Mouse (Mus musculus) forebrain, embryonic 14.5 days (tissue): Measurements from ENCODE around the gene AC170998.1. TPM values are rescaled to one million over a fixed set of nuclear protein-coding genes. Genes with fewer than 3 reads are reported as not detected.
A peak's percentile ranks its signal among the peaks of the same experiment; 100 is the strongest.
"Not testable (repeated sequence)": the region's sequence is repeated elsewhere in the genome, so short reads cannot be mapped to it uniquely, and the experiment has no call there.

ENCODE experiments used
- ATAC-seq: fragments of 200-750 bp; cut with Nextera tagmentation; 2 replicates; pipeline ENCODE4 v1.8.0; 2017; ENCODE audit warnings: mild to moderate bottlenecking, moderate library complexity
- DNase-seq: peaks from one replicate; pipeline ENCODE4 v3.0.0-alpha.2; 2015; ENCODE audit warnings: low spot score
- H3K27ac ChIP-seq: fragments of 300-500 bp; sonication (generic); 2 replicates; pipeline ENCODE4 v1.5.1; 2014; ENCODE audit warnings: low read depth, mild to moderate bottlenecking, control low read depth, low read length, moderate library complexity
- H3K27me3 ChIP-seq: fragments of 300-500 bp; sonication (generic); replicated peaks from 2 replicates; pipeline ENCODE4 v1.6.1; 2014; ENCODE audit warnings: low read length, control low read depth, mixed read lengths; ENCODE audit not compliant: control insufficient read depth, insufficient read depth
- H3K36me3 ChIP-seq: fragments of 300-500 bp; sonication (generic); 2 replicates; pipeline ENCODE4 v1.6.1; 2014; ENCODE audit warnings: low read length, control low read depth; ENCODE audit not compliant: control insufficient read depth, insufficient read depth
- H3K4me1 ChIP-seq: fragments of 300-500 bp; sonication (generic); 2 replicates; pipeline ENCODE4 v1.6.1; 2014; ENCODE audit warnings: antibody characterized with exemption, low read length, control low read depth; ENCODE audit not compliant: control insufficient read depth, insufficient read depth
- H3K4me2 ChIP-seq: fragments of 300-500 bp; sonication (generic); 2 replicates; pipeline ENCODE4 v1.6.1; 2014; ENCODE audit warnings: mild to moderate bottlenecking, control low read depth, low read length
- H3K4me3 ChIP-seq: fragments of 300-500 bp; sonication (generic); 2 replicates; pipeline ENCODE4 v1.5.1; 2014; ENCODE audit warnings: low read depth, low read length, control low read depth
- H3K9ac ChIP-seq: fragments of 300-500 bp; sonication (generic); 2 replicates; pipeline ENCODE4 v1.6.1; 2014; ENCODE audit warnings: mild to moderate bottlenecking, low read length, control low read depth, moderate library complexity
- H3K9me3 ChIP-seq: fragments of 300-500 bp; sonication (generic); replicated peaks from 2 replicates; pipeline ENCODE4 v1.6.1; 2016; ENCODE audit warnings: low read length, control low read depth, mixed read lengths; ENCODE audit not compliant: control insufficient read depth
- WGBS: fragments of 180-500 bp; shearing (Covaris S2); extraction: QIAGEN DNeasy Blood & Tissue Kit; methylation state at CpG from one replicate; pipeline ENCODE4 v1.1.7; 2014; 5-methylcytosine and 5-hydroxymethylcytosine counted together
- polyA plus RNA-seq: library from polyadenylated mRNA; unstranded; fragments of >200 nt; fragmentation: Nextera tagmentation; extraction: Ambion mirVana; gene quantifications from 2 replicates; pipeline ENCODE4 v1.2.1, GENCODE M21; 2014

Gene AC170998.1
- polyA plus RNA-seq, 1 experiment from 2014 or later: 0.61 TPM

GRCm38 (mm10) chr17:28761871-28762270, 36.0 kb downstream of the AC170998.1 start:
- no peak for ATAC-seq
- Histone ChIP-seq H3K27ac (no peak overlapping the region), H3K4me3 (no peak overlapping the region), H3K27me3 (no peaks in the 10 kb centered on the region), H3K9ac (no peak overlapping the region), H3K4me1 (no peaks in the 10 kb centered on the region), H3K36me3 (no peaks in the 10 kb centered on the region), H3K4me2 (no peak overlapping the region), H3K9me3 (no peaks in the 10 kb centered on the region)
- WGBS: 16% methylated on average over 3 of the region's 3 CpGs
- peak; percentile 55 for DNase-seq

GRCm38 (mm10) chr17:28766203-28766602, 40.3 kb downstream of the AC170998.1 start:
- ATAC-seq (no peak), DNase-seq (no peak)
- WGBS: 70% methylated on average over 3 of the region's 3 CpGs
- Histone ChIP-seq H3K27ac (no peak overlapping the region), H3K4me2 (no peak overlapping the region), H3K4me1 (peaks cover 5% of the 10 kb centered on the region), H3K9ac (no peak overlapping the region), H3K27me3 (peaks cover 28% of the 10 kb centered on the region), H3K36me3 (no peaks in the 10 kb centered on the region), H3K4me3 (no peak overlapping the region), H3K9me3 (no peaks in the 10 kb centered on the region)

GRCm38 (mm10) chr17:28766781-28767515, 41.1 kb downstream of the AC170998.1 start:
- peaks cover 5% of the 10 kb centered on the region for H3K4me1 ChIP-seq
- H3K4me2 ChIP-seq: no peak overlapping the region
- 76% methylated on average over 11 of the region's 11 CpGs for WGBS
- H3K27me3 ChIP-seq: peaks cover 28% of the 10 kb centered on the region
- no peak for ATAC-seq
- no peak overlapping the region for H3K27ac ChIP-seq
- H3K4me3 ChIP-seq: no peak overlapping the region
- DNase-seq: no peak
- no peak overlapping the region for H3K9ac ChIP-seq
- H3K9me3 ChIP-seq: no peaks in the 10 kb centered on the region
- no peaks in the 10 kb centered on the region for H3K36me3 ChIP-seq

- Histone ChIP-seq H3K36me3 (no peaks in the 10 kb centered on the region), H3K4me2 (peak within 1 kb of the TSS; percentile 58), H3K4me1 (peaks cover 5% of the 10 kb centered on the region), H3K9ac (peak within 1 kb of the TSS; percentile 40; the same call in 1 of the 2 replicates), H3K9me3 (no peaks in the 10 kb centered on the region), H3K27ac (no peak within 1 kb of the TSS), H3K27me3 (peaks cover 28% of the 10 kb centered on the region), H3K4me3 (peak within 1 kb of the TSS; percentile 25)
- DNase-seq: no peak
- ATAC-seq: no peak
- under 1% methylated on average over 58 of the region's 58 CpGs for WGBS
These were observed 43.4 kb downstream of the AC170998.1 start, which contains the start of gene Mapk13 for GRCm38 (mm10) chr17:28769121-28769874. Gene Mapk13 (plus strand): TSS chr17:28769297.

GRCm38 (mm10) chr17:28769875-28770421, 44.1 kb downstream of the AC170998.1 start:
- Histone ChIP-seq H3K9ac (peak overlapping the region; percentile 40; the same call in 1 of the 2 replicates), H3K36me3 (no peaks in the 10 kb centered on the region), H3K4me3 (peak overlapping the region; percentile 25), H3K4me2 (peak overlapping the region; percentile 58), H3K4me1 (peaks cover 5% of the 10 kb centered on the region), H3K9me3 (no peaks in the 10 kb centered on the region), H3K27ac (no peak overlapping the region), H3K27me3 (peaks cover 28% of the 10 kb centered on the region)
- WGBS: 3% methylated on average over 21 of the region's 24 CpGs
- DNase-seq (no peak), ATAC-seq (no peak)

GRCm38 (mm10) chr17:28771289-28771688, 45.4 kb downstream of the AC170998.1 start:
- Histone ChIP-seq H3K4me1 (peaks cover 5% of the 10 kb centered on the region), H3K36me3 (no peaks in the 10 kb centered on the region), H3K4me2 (no peak overlapping the region), H3K9ac (no peak overlapping the region), H3K9me3 (no peaks in the 10 kb centered on the region), H3K27me3 (peaks cover 28% of the 10 kb centered on the region), H3K27ac (no peak overlapping the region), H3K4me3 (no peak overlapping the region)
- DNase-seq (no peak), ATAC-seq (no peak)
- WGBS: 85% methylated on average over 5 of the region's 5 CpGs

GRCm38 (mm10) chr17:28774303-28774702, 48.4 kb downstream of the AC170998.1 start:
- not testable (repeated sequence) for H3K4me2 ChIP-seq, ATAC-seq, H3K9ac ChIP-seq, H3K27ac ChIP-seq, H3K4me1 ChIP-seq, DNase-seq, H3K4me3 ChIP-seq, H3K36me3 ChIP-seq, H3K9me3 ChIP-seq
- peaks cover 18% of the 10 kb centered on the region for H3K27me3 ChIP-seq
- 93% methylated on average over 9 of the region's 9 CpGs for WGBS

GRCm38 (mm10) chr17:28775161-28775560, 49.3 kb downstream of the AC170998.1 start:
- Histone ChIP-seq H3K4me2 (no peak overlapping the region), H3K4me1 (no peaks in the 10 kb centered on the region), H3K27ac (no peak overlapping the region), H3K9ac (no peak overlapping the region), H3K27me3 (peaks cover 9% of the 10 kb centered on the region), H3K4me3 (no peak overlapping the region), H3K36me3 (no peaks in the 10 kb centered on the region), H3K9me3 (no peaks in the 10 kb centered on the region)
- 88% methylated on average over 4 of the region's 4 CpGs for WGBS
- ATAC-seq (no peak), DNase-seq (no peak)
